Mouse (Mus musculus): ENCODE results near the gene Fcer1g. TPM values are rescaled to one million over a fixed set of nuclear protein-coding genes. Genes with fewer than 3 reads are reported as not detected.

Fcer1g gene
- polyA plus RNA-seq, 1 experiment: 138 TPM

DNA sequence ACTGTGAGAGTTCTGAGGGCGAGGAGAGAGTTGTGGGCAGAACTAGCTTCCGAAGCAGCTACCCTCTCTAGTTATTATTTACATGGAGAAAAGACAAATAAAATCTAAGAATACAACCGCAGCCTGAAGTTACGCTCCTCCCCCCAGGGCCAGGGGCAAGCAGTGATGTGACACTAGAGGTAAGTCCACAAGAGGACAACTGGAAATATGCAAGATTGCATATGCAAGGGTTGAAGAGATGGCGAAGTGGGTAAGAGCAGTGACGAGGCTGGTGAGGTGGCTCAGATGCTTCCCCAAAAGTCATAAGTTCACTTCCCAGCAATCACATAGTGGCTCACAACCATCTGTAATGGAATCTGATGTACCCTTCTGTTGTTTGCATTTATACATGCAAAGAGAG, 11.0 kb downstream of the Fcer1g start:
- 83% methylated on average over 6 of the region's 6 CpGs for WGBS

DNA sequence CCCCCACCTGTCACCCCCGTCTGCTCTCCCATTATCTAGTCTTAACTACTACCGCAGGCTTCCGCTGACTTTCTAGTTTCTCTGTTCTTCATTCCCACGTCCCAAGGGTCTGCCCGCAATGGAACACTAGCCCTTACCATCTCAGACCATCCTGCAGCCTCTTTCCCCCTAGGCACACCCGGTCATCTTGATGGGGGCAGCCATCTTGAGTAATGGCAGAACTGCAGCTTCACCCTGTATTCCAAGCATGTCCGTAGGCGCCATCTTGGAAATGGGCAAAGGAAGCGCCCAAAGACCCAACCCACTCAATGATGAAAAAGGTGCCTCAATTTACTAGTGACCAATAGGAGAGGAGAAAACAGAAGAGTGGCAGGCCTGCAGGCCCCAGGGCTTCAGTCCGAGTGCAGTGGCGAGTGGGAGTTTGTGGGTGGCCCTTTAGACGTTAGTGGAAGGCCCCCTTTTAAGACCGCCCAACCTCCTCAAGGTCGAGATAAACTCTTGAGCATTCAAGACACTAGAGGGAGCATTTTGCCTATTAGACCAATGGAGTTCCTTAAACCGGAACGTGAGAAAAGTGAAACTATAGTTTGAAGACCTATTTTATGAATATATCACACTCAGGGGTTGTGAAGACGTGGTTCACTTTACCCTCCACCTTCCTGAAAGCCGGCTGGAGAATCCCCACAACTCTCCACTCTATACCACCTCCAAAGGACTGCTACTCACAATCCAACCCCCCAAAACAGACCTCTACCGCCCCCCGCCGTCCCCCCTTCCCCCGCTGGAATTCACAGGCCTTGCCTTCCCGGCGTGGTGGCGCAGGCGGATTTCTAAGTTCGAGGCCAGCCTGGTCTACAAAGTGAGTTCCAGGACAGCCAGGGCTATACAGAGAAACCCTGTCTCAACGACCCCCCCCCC, 11.7 kb downstream of the Fcer1g start, which contains the start of gene Tomm40l:
TSS of gene Tomm40l (minus strand) at position 277 of the 918 bp plus-strand sequence.
- Histone ChIP-seq H3K27ac (ENCODE audit: control insufficient read depth, insufficient read depth, low read length) (peak within 1 kb of the TSS; percentile 66; the same call in 1 of the 2 replicates), H3K4me3 (ENCODE audit: control insufficient read depth, insufficient read depth, low read length) (peak within 1 kb of the TSS; percentile 67), H3K4me1 (replicated peaks; ENCODE audit: control insufficient read depth, insufficient read depth, low read length) (peaks cover 13% of the 10 kb centered on the region), H3K36me3 (ENCODE audit: control insufficient read depth, insufficient read depth, low read length) (no peaks in the 10 kb centered on the region), H3K27me3 (ENCODE audit: control insufficient read depth, insufficient read depth, low read length) (no peaks in the 10 kb centered on the region)
- TF ChIP-seq POLR2A (IDR thresholded peaks at IDR 0.05; ENCODE audit: control insufficient read depth, extremely low read depth, insufficient read depth, low read length, poor library complexity) (peak; percentile 54), CTCF (IDR thresholded peaks at IDR 0.05; ENCODE audit: borderline replicate concordance, control insufficient read depth, extremely low read depth, insufficient read depth, low read length, poor library complexity) (peak; percentile 44; the same call in 1 of the 2 replicates)
- WGBS: 4% methylated on average over 28 of the region's 28 CpGs
- DNase-seq: peak; percentile 86

More for the DNA sequence above, 11.0 kb downstream of the Fcer1g start:
- Histone ChIP-seq H3K36me3 (ENCODE audit: control insufficient read depth, insufficient read depth, low read length) (no peaks in the 10 kb centered on the region), H3K4me3 (ENCODE audit: control insufficient read depth, insufficient read depth, low read length) (peak overlapping the region; percentile 67), H3K27ac (ENCODE audit: control insufficient read depth, insufficient read depth, low read length) (peak overlapping the region; percentile 66; the same call in 1 of the 2 replicates), H3K4me1 (replicated peaks; ENCODE audit: control insufficient read depth, insufficient read depth, low read length) (peaks cover 13% of the 10 kb centered on the region), H3K27me3 (ENCODE audit: control insufficient read depth, insufficient read depth, low read length) (no peaks in the 10 kb centered on the region)
- no peak for DNase-seq
- TF ChIP-seq POLR2A (IDR thresholded peaks at IDR 0.05; ENCODE audit: control insufficient read depth, extremely low read depth, insufficient read depth, low read length, poor library complexity): no peak
- TF ChIP-seq CTCF (IDR thresholded peaks at IDR 0.05; ENCODE audit: borderline replicate concordance, control insufficient read depth, extremely low read depth, insufficient read depth, low read length, poor library complexity): no peak

DNA sequence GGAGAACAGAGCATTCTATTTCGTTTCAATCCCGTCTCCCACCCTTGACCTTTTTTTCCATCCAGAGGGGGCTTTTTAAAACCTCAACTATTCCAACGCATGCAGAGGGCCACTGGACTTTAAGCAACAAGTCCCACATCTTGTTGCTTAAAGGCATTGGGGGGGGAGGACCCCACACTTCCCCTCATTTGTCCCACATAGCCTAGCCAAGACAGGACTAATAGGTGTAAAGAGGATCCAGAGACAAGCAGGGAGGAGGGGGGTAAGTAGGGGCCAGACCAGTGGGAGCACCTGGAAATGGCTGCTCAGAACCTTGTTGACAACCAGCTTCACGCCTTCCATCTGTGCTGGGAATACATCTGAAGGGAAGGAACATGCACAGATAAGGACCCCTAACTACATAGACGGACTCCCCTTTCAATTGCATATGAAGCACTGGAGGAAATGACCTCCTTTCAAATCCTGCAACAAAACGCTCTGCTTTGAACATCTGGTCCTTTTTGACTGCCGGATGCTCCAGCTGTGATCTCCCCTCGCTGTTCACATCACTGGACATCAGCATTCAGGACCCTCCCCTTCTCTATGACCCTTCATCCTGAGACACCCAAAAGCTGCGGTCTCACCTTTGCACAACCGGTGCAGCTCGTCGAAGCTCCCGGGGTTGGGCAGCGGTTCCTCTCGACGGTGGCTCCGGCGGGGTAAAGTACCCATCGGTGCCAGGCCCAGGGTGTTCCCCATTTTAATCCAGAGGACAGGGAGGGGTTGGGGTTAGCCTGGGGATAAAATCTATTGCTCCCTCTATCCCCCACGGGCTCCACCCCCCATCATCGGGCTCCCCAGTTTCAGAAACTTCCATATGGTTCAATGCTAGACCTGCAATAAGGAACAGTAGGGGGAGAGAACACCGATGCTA, 12.6 kb downstream of the Fcer1g start:
- peak; percentile 10 for DNase-seq
- peaks cover 13% of the 10 kb centered on the region for H3K4me1 ChIP-seq (replicated peaks; ENCODE audit: control insufficient read depth, insufficient read depth, low read length)
- no peaks in the 10 kb centered on the region for H3K27me3 ChIP-seq (ENCODE audit: control insufficient read depth, insufficient read depth, low read length)
- no peak overlapping the region for H3K27ac ChIP-seq (ENCODE audit: control insufficient read depth, insufficient read depth, low read length)
- WGBS: 13% methylated on average over 22 of the region's 22 CpGs
- H3K36me3 ChIP-seq (ENCODE audit: control insufficient read depth, insufficient read depth, low read length): no peaks in the 10 kb centered on the region
- H3K4me3 ChIP-seq (ENCODE audit: control insufficient read depth, insufficient read depth, low read length): peak overlapping the region; percentile 67
- TF ChIP-seq POLR2A (IDR thresholded peaks at IDR 0.05; ENCODE audit: control insufficient read depth, extremely low read depth, insufficient read depth, low read length, poor library complexity) (no peak), CTCF (IDR thresholded peaks at IDR 0.05; ENCODE audit: borderline replicate concordance, control insufficient read depth, extremely low read depth, insufficient read depth, low read length, poor library complexity) (no peak)

DNA sequence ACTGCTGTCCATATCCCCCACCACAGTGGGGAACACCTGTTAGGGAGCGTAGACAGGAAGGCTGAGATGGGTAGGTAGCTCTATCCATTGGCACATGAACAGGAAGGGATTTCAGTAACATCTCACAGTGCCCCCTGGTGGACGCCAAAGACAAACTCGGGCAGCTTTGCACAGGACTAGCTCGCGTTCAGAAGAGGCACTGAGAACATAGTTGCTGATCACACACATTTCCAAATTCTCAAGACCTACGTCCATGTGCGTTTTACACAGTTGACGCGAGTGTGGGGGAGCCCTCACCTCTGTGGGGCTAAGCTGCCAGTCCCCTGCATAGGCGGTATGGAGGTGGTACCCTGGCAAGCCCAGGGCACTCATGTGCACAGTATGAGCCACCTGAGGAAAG, 13.3 kb downstream of the Fcer1g start:
- H3K4me1 ChIP-seq (replicated peaks; ENCODE audit: control insufficient read depth, insufficient read depth, low read length): peaks cover 13% of the 10 kb centered on the region
- no peak overlapping the region for H3K27ac ChIP-seq (ENCODE audit: control insufficient read depth, insufficient read depth, low read length)
- H3K27me3 ChIP-seq (ENCODE audit: control insufficient read depth, insufficient read depth, low read length): no peaks in the 10 kb centered on the region
- DNase-seq: peak; percentile 77
- H3K36me3 ChIP-seq (ENCODE audit: control insufficient read depth, insufficient read depth, low read length): no peaks in the 10 kb centered on the region
- WGBS: 18% methylated on average over 10 of the region's 10 CpGs
- no peak for TF ChIP-seq POLR2A (IDR thresholded peaks at IDR 0.05; ENCODE audit: control insufficient read depth, extremely low read depth, insufficient read depth, low read length, poor library complexity)
- TF ChIP-seq CTCF (IDR thresholded peaks at IDR 0.05; ENCODE audit: borderline replicate concordance, control insufficient read depth, extremely low read depth, insufficient read depth, low read length, poor library complexity): peak; percentile 65; the same call in 1 of the 2 replicates
- H3K4me3 ChIP-seq (ENCODE audit: control insufficient read depth, insufficient read depth, low read length): no peak overlapping the region

DNA sequence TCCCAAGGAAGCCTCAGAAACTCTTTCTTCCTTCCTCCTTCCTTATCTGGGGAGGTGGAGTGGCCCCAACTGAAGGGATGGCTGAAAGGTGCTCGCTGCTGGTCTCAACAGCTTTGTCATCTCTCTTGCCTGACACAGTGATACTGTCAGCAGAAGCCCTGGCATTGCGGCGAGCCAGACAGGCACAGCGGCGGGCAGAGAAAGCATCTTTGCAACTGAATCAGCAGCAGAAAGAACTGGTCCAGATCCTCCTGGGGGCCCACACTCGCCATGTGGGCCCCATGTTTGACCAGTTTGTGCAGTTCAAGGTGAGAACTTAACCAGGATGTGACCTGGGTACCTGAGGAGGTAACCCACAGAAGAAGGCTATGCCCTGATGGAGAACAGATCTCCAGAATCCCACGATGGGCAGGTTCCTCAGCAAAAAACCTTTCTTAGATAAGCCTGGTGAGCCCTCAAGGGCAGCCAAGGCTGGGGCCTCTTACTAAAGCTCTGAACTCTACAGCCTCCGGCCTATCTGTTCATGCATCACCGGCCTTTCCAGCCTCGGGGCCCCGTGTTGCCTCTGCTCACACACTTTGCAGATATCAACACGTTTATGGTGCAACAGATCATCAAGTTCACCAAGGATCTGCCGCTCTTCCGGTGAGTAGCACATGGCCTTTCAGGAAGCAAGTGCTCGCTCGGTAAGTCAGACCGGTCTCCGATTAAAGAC, 17.8 kb downstream of the Fcer1g start:
- TF ChIP-seq POLR2A (IDR thresholded peaks at IDR 0.05; ENCODE audit: control insufficient read depth, extremely low read depth, insufficient read depth, low read length, poor library complexity) (no peak), CTCF (IDR thresholded peaks at IDR 0.05; ENCODE audit: borderline replicate concordance, control insufficient read depth, extremely low read depth, insufficient read depth, low read length, poor library complexity) (no peak)
- no peak overlapping the region for H3K4me3 ChIP-seq (ENCODE audit: control insufficient read depth, insufficient read depth, low read length)
- peaks cover 5% of the 10 kb centered on the region for H3K4me1 ChIP-seq (replicated peaks; ENCODE audit: control insufficient read depth, insufficient read depth, low read length)
- no peaks in the 10 kb centered on the region for H3K36me3 ChIP-seq (ENCODE audit: control insufficient read depth, insufficient read depth, low read length)
- no peaks in the 10 kb centered on the region for H3K27me3 ChIP-seq (ENCODE audit: control insufficient read depth, insufficient read depth, low read length)
- H3K27ac ChIP-seq (ENCODE audit: control insufficient read depth, insufficient read depth, low read length): no peak overlapping the region
- DNase-seq: no peak
- 88% methylated on average over 18 of the region's 18 CpGs for WGBS

Data from thymus, adult 2 months (tissue).